Mouse (Mus musculus): Measurements from ENCODE around the gene Rsl24d1. TPM values are rescaled to one million over a fixed set of nuclear protein-coding genes. Genes with fewer than 3 reads are reported as not detected.
"Not testable (repeated sequence)": the region's sequence is repeated elsewhere in the genome, so short reads cannot be mapped to it uniquely, and the experiment has no call there.

Gene Rsl24d1
- polyA plus RNA-seq, 1 experiment from 2014 or later: 96.6 TPM

DNA sequence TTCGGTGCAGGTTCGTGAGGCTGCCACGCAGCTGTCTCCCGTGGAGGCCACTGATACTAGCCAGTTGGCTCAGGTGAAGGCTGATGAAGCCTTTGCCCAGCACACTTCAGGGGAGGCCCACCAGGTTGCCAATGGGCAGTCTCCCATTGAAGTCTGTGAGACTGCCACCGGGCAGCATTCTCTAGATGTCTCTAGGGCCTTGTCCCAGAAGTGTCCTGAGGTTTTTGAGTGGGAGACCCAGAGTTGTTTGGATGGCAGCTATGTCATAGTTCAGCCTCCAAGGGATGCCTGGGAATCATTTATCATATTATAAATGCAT is 9.4 kb upstream of the Rsl24d1 start:
- Histone ChIP-seq H3K4me2 (peak overlapping the region; percentile 70), H3K9ac (peak overlapping the region; percentile 39), H3K4me3 (peak overlapping the region; percentile 39), H3K27ac (replicated peaks) (no peak overlapping the region), H3K9me3 (no peaks in the 10 kb centered on the region), H3K36me3 (no peaks in the 10 kb centered on the region), H3K4me1 (replicated peaks) (peaks cover 9% of the 10 kb centered on the region; the same call in 1 of the 2 replicates), H3K27me3 (peaks cover 47% of the 10 kb centered on the region)
- no peak for ATAC-seq (ENCODE audit: low FRiP score, low read depth)
- WGBS: 42% methylated on average over 5 of the region's 5 CpGs

DNA sequence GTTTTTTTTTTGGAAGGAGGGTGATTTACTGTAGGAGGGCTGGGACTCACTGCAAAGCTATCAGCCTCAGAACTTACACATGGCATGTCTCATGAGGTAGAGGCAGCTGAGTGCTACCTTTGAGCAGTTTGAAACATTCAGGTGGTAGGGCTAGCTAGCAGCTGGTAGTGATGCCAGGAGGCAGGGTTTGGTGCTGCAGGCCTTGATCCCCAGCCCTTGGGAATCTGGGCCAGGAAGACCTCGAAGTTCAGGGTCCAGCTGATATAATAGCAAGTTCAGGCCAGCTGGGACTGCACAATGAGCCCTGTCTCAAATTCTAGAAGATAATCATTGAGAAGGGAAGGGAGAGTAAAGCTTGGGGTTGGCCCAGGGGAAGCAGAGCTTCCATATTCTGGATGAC is 8.1 kb upstream of the Rsl24d1 start:
- H3K4me1 ChIP-seq (replicated peaks): peaks cover 9% of the 10 kb centered on the region; the same call in 1 of the 2 replicates
- H3K27me3 ChIP-seq: peaks cover 47% of the 10 kb centered on the region
- no peak overlapping the region for H3K4me2 ChIP-seq
- ATAC-seq (ENCODE audit: low FRiP score, low read depth): no peak
- H3K9me3 ChIP-seq: no peaks in the 10 kb centered on the region
- WGBS: 63% methylated on average over 1 of the region's 1 CpGs
- no peaks in the 10 kb centered on the region for H3K36me3 ChIP-seq
- no peak overlapping the region for H3K4me3 ChIP-seq
- no peak overlapping the region for H3K27ac ChIP-seq (replicated peaks)
- H3K9ac ChIP-seq: no peak overlapping the region

DNA sequence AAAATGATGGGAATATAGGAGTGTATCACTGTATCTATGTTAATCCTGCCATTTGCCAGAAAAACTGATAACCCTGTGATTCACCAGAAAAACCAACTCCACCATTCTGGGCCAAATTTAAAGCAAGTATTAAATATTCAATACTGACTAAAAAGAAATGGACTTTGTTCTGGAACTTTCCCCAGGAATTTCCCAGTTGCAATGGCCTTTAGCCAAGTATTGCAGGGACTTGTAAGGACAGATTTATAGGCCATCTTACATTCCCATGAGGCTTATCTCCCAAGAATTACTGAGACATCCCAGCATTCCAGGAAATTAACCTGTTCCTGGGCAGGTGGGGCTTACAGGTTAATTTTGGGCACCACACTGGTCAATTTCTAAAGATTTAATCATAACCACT is 7.5 kb upstream of the Rsl24d1 start:
- Histone ChIP-seq H3K27ac (replicated peaks) (no peak overlapping the region), H3K9ac (no peak overlapping the region), H3K36me3 (no peaks in the 10 kb centered on the region), H3K4me1 (replicated peaks) (peaks cover 9% of the 10 kb centered on the region; the same call in 1 of the 2 replicates), H3K9me3 (no peaks in the 10 kb centered on the region), H3K4me2 (no peak overlapping the region), H3K27me3 (peaks cover 47% of the 10 kb centered on the region), H3K4me3 (no peak overlapping the region)
- ATAC-seq (ENCODE audit: low FRiP score, low read depth): no peak

DNA sequence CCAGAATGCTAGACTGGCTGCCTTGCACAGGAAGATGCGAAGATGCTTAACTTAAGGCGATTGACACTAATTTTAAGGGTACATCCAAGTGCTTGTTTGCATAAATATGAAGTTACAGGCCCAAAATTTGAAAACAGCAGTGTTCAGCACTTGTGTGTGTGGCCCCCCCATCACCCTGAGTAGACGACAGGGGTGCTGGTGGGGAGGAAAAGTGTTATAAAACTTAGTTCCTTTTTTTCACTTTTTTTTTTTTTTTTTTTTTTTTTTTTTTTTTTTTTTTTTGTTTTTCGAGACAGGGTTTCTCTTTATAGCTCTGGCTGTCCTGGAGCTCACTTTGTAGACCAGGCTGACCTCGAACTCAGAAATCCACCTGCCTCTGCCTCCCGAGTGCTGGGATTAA is 3.5 kb downstream of the Rsl24d1 start:
- peaks cover 11% of the 10 kb centered on the region for H3K4me1 ChIP-seq (replicated peaks)
- H3K27me3 ChIP-seq; H3K9me3 ChIP-seq; H3K4me2 ChIP-seq; H3K27ac ChIP-seq (replicated peaks); H3K9ac ChIP-seq; ATAC-seq (ENCODE audit: low FRiP score, low read depth); H3K4me3 ChIP-seq: not testable (repeated sequence)
- 89% methylated on average over 6 of the region's 6 CpGs for WGBS
- H3K36me3 ChIP-seq: peaks cover 40% of the 10 kb centered on the region

DNA sequence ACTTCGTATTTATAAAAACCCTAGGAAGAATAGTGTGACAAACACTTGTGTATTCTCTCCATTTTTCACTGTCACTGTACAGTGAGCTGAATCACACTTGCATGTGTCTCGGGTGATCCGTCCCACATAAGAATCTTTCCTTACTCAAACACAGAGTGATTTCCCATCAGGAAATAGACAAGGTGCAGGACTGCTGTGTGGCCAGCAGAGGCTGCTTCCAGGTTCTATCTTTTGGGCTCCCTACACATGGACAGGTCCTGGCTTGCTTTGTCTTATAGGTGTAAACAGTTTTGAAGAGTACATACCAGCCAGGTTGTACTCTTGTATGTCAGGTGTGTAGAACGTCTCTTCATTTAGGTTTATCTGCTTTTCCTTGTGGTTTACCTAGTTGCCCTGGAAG is 4.8 kb downstream of the Rsl24d1 start:
- Histone ChIP-seq H3K27ac (replicated peaks) (no peak overlapping the region), H3K4me1 (replicated peaks) (peaks cover 11% of the 10 kb centered on the region), H3K4me3 (no peak overlapping the region), H3K9ac (no peak overlapping the region), H3K4me2 (no peak overlapping the region), H3K9me3 (no peaks in the 10 kb centered on the region), H3K36me3 (peaks cover 42% of the 10 kb centered on the region), H3K27me3 (no peaks in the 10 kb centered on the region)
- ATAC-seq (ENCODE audit: low FRiP score, low read depth): no peak
- 93% methylated on average over 4 of the region's 4 CpGs for WGBS

DNA sequence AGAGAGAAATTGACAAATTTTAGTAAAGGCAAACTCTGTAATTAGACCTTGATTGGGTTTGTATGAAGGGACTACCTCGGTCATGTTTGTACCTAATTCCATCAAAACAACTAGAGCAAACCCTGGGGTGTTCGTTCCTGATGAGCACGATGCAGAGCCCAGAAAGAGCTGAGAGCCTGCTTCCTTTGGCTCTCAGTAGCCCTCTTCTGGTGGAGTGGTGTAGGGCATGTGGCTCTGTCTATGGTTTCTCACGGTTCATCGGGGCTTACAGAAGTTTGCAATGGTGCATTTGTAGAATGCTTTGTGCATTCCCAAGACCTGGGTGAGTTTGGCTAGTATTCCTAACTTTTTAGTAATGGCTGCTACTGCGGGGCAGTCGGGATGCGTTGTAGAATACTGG is 8.5 kb downstream of the Rsl24d1 start:
- no peak overlapping the region for H3K4me2 ChIP-seq
- H3K27ac ChIP-seq (replicated peaks): no peak overlapping the region
- H3K9me3 ChIP-seq: no peaks in the 10 kb centered on the region
- no peaks in the 10 kb centered on the region for H3K4me1 ChIP-seq (replicated peaks)
- no peaks in the 10 kb centered on the region for H3K27me3 ChIP-seq
- no peak overlapping the region for H3K4me3 ChIP-seq
- no peak overlapping the region for H3K9ac ChIP-seq
- ATAC-seq (ENCODE audit: low FRiP score, low read depth): no peak
- 76% methylated on average over 8 of the region's 8 CpGs for WGBS
- peaks cover 63% of the 10 kb centered on the region for H3K36me3 ChIP-seq

DNA sequence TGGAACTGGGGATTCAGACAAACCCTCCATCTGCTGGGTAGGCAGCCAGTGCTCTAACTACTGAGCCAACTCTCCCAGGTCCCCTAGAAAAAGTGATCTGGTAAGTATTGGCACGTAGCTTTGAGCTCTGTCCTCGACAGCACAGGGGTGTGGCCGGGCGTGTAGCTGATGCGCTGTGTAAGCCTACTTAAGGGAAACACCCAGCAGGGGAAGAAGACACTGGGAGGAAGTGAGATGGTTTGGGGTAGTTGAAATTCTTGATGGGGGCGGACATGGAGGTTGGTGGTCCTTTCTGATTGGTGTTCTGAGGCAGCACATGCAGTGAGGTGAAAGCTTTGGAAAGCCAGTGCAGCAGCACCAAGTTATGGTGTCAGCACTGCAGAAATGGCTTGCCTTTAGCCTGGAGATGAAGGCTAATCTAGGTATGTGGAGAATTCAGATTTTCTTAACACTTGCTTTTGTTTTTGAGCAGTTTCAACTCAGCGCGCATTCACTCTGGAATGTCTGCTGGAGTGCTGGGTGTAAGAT is 11.9 kb downstream of the Rsl24d1 start:
- Histone ChIP-seq H3K27ac (replicated peaks) (no peak overlapping the region), H3K9me3 (no peaks in the 10 kb centered on the region), H3K4me3 (no peak overlapping the region), H3K4me2 (no peak overlapping the region), H3K27me3 (no peaks in the 10 kb centered on the region), H3K4me1 (replicated peaks) (no peaks in the 10 kb centered on the region), H3K36me3 (peaks cover 59% of the 10 kb centered on the region), H3K9ac (no peak overlapping the region)
- no peak for ATAC-seq (ENCODE audit: low FRiP score, low read depth)
- WGBS: 98% methylated on average over 8 of the region's 8 CpGs

DNA sequence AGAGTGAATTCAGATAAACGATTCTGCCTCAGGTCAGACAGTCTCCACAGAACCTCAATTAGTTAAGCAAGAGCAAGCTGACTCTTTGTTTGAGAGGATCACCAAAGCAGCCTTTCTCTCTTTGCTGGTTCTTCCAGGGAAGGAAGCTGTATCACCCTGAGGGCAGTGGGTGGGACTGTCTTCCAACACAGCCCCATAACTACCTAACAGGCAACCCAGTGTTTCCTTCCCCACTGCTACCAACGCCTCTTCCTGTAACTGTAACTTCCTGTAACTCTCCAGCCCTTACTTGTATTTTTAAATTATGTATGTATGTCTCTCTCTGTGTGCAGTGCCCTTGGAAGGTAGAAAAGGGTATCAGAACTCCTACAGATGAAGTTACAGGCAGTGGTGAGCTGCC is 14.2 kb downstream of the Rsl24d1 start:
- ATAC-seq (ENCODE audit: low FRiP score, low read depth): no peak
- Histone ChIP-seq H3K4me2 (no peak overlapping the region), H3K9me3 (no peaks in the 10 kb centered on the region), H3K4me3 (no peak overlapping the region), H3K36me3 (peaks cover 43% of the 10 kb centered on the region), H3K4me1 (replicated peaks) (no peaks in the 10 kb centered on the region), H3K27me3 (no peaks in the 10 kb centered on the region), H3K9ac (no peak overlapping the region), H3K27ac (replicated peaks) (no peak overlapping the region)
- 91% methylated on average over 2 of the region's 2 CpGs for WGBS

DNA sequence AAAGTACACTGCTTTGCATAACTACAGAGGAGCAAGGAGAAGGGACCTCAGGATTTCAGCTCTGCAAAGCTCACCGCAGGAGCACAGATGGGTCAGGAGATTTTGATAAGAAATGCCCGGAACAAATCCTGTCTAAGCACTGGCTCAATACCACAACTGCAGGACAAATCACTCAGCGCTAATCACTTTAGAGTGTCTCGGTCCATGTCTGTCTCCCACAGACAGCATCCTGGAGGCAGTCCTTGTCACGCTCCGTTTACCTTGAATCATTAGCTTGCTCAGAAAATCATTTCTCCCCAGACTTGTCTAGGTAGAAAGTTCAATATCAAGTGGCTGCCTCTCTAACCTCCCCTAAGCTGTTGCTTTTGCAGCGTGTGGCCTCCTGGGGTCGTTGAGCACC is 16.6 kb downstream of the Rsl24d1 start:
- ATAC-seq (ENCODE audit: low FRiP score, low read depth): no peak
- H3K4me1 ChIP-seq (replicated peaks): no peaks in the 10 kb centered on the region
- peaks cover 28% of the 10 kb centered on the region for H3K36me3 ChIP-seq
- H3K9me3 ChIP-seq: no peaks in the 10 kb centered on the region
- no peak overlapping the region for H3K4me3 ChIP-seq
- no peak overlapping the region for H3K4me2 ChIP-seq
- no peaks in the 10 kb centered on the region for H3K27me3 ChIP-seq
- H3K27ac ChIP-seq (replicated peaks): no peak overlapping the region
- WGBS: 80% methylated on average over 8 of the region's 8 CpGs
- H3K9ac ChIP-seq: no peak overlapping the region

DNA sequence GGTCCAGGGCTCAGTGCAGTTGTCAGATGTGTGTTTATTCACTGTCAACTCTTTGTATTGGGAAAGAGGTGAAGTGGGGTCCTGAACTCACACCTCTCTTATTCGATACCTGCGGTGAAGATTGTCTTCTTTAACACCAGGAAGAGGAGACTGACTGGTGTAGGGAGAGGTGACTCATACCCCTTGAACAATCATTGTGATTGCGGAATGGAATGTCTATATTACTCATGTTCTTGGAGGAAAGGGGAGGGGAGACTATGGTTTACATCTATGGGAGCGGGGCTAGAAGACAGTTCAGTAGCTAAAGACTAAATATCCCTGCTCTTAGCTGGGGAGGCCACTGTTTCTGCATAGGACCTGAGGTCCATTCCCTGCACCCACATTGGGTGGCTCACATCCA is 17.3 kb downstream of the Rsl24d1 start:
- H3K27me3 ChIP-seq: no peaks in the 10 kb centered on the region
- WGBS: 94% methylated on average over 4 of the region's 4 CpGs
- H3K4me1 ChIP-seq (replicated peaks): no peaks in the 10 kb centered on the region
- ATAC-seq (ENCODE audit: low FRiP score, low read depth): no peak
- no peak overlapping the region for H3K4me3 ChIP-seq
- H3K27ac ChIP-seq (replicated peaks): no peak overlapping the region
- H3K9me3 ChIP-seq: no peaks in the 10 kb centered on the region
- H3K9ac ChIP-seq: no peak overlapping the region
- peaks cover 22% of the 10 kb centered on the region for H3K36me3 ChIP-seq
- H3K4me2 ChIP-seq: no peak overlapping the region

DNA sequence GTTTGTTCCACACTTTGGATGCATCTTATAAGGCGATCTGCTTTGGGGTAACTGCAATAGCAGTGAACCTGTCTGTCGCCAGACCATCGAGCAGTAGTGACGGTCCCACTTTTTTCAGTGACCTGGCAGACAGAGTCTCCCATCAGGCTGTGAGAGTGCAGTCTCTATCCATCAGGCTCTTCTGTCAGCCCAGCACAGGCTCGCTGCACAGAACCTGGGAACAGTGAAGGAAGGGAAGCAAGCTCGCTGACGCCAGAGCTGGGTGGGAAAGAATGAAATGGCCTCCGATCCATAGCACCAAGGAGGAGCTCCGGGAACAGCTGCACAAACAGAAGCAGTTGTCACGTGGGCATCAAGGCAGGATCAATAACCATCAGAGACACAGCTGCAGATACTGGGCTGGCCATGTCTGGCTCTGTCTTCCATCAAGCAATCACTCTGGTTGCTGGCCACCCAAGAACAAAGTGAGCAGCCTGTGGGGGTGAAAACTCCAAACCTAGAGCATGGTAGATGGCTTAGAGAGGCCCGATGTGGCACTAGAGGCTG is 24.2 kb downstream of the Rsl24d1 start:
- ATAC-seq (ENCODE audit: low FRiP score, low read depth): no peak
- no peak overlapping the region for H3K27ac ChIP-seq (replicated peaks)
- no peak overlapping the region for H3K4me2 ChIP-seq
- H3K4me3 ChIP-seq: no peak overlapping the region
- H3K36me3 ChIP-seq: no peaks in the 10 kb centered on the region
- no peak overlapping the region for H3K9ac ChIP-seq
- 77% methylated on average over 11 of the region's 11 CpGs for WGBS
- H3K27me3 ChIP-seq: no peaks in the 10 kb centered on the region
- no peaks in the 10 kb centered on the region for H3K4me1 ChIP-seq (replicated peaks)
- H3K9me3 ChIP-seq: no peaks in the 10 kb centered on the region

DNA sequence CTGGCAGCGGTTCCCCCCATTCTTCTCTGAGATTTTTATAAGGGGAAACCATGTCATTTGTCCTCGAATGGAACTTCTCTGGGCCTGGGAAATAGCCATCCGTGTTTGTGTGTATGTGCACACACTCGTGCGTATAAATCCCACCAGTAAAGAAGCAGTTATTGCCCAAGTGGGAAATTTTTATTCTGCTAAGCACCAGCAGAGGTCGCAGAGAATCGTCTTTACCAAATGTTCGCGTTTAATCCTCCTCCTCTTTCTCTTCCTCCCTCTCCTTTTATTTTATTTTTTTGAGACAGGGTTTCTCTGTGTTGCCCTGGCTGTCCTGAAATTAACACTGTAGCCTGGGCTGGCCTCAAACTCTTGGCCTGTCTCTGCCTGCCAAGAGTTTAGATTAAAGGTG is 41.1 kb downstream of the Rsl24d1 start:
- WGBS: 45% methylated on average over 9 of the region's 9 CpGs
- H3K9me3 ChIP-seq: no peaks in the 10 kb centered on the region
- no peaks in the 10 kb centered on the region for H3K36me3 ChIP-seq

DNA sequence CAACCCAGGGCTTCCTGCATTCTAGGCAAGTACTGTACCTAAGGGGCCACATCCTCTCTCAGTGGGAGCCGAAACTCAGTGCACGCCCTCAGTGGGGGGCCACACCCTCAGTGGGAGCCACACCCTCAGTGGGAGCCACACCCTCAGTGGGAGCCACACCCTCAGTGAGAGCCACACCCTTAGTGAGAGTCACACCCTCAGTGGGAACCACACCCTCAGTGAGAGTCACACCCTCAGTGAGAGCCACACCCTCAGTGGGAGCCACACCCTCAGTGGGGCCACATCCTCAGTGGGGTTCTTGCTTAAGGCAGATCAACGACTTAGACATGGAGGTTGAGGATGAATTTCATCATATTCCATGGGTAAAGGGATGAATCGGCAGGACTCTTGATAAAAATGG is 44.7 kb downstream of the Rsl24d1 start:
- H3K27ac ChIP-seq (replicated peaks): no peak overlapping the region
- H3K4me1 ChIP-seq (replicated peaks): no peaks in the 10 kb centered on the region
- no peaks in the 10 kb centered on the region for H3K27me3 ChIP-seq
- no peak overlapping the region for H3K4me2 ChIP-seq
- no peak overlapping the region for H3K4me3 ChIP-seq
- 84% methylated on average over 4 of the region's 4 CpGs for WGBS
- H3K9me3 ChIP-seq: no peaks in the 10 kb centered on the region
- no peak overlapping the region for H3K9ac ChIP-seq
- H3K36me3 ChIP-seq: no peaks in the 10 kb centered on the region
- ATAC-seq (ENCODE audit: low FRiP score, low read depth): no peak

More for the DNA sequence above, 41.1 kb downstream of the Rsl24d1 start:
- H3K27me3 ChIP-seq: no peaks in the 10 kb centered on the region
- no peak for ATAC-seq (ENCODE audit: low FRiP score, low read depth)
- no peak overlapping the region for H3K9ac ChIP-seq
- H3K4me2 ChIP-seq: no peak overlapping the region
- no peak overlapping the region for H3K4me3 ChIP-seq
- no peaks in the 10 kb centered on the region for H3K4me1 ChIP-seq (replicated peaks)
- no peak overlapping the region for H3K27ac ChIP-seq (replicated peaks)
